Mouse (Mus musculus) cortical plate, adult 2 months (tissue): ENCODE results near the gene Pard6b. TPM values are rescaled to one million over a fixed set of nuclear protein-coding genes. Genes with fewer than 3 reads are reported as not detected.
A peak's percentile ranks its signal among the peaks of the same experiment; 100 is the strongest.

Experiments
- H3K27ac ChIP-seq: fragments of 200-500 bp; 2 replicates; pipeline ENCODE4 v1.5.1; 2012; ENCODE audit warnings: low read length, control low read depth, inconsistent platforms; ENCODE audit not compliant: insufficient read depth
- H3K4me1 ChIP-seq: fragments of 200-500 bp; 2 replicates; pipeline ENCODE4 v1.6.1; 2011; ENCODE audit warnings: low read length; ENCODE audit not compliant: control insufficient read depth, insufficient read depth
- H3K4me3 ChIP-seq: fragments of 200-500 bp; 2 replicates; pipeline ENCODE4 v1.5.1; 2011; ENCODE audit warnings: mild to moderate bottlenecking, low read length, control low read depth; ENCODE audit not compliant: insufficient read depth
- CTCF ChIP-seq: fragments of 200-500 bp; IDR thresholded peaks from 2 replicates; pipeline ENCODE4 v1.5.1; 2011; ENCODE audit warnings: mild to moderate bottlenecking, control low read depth, low read length; ENCODE audit not compliant: insufficient read depth; ENCODE audit errors: extremely low read depth
- POLR2A ChIP-seq: fragments of 200-500 bp; IDR thresholded peaks from 2 replicates; pipeline ENCODE4 v1.6.1; 2011; ENCODE audit warnings: mild to moderate bottlenecking, low read length, control low read depth; ENCODE audit not compliant: insufficient read depth; ENCODE audit errors: extremely low read depth
- polyA plus RNA-seq: library from polyadenylated mRNA; depleted of rRNA; stranded (reverse); fragments of >200 nt; gene quantifications from 2 replicates; pipeline ENCODE4 v1.2.3, GENCODE M21; 2012

Pard6b gene
- polyA plus RNA-seq, 1 experiment, result 3.6 TPM

- no peak overlapping the region for H3K4me3 ChIP-seq
- no peak overlapping the region for H3K27ac ChIP-seq
- peaks cover 4% of the 10 kb centered on the region for H3K4me1 ChIP-seq
- TF ChIP-seq POLR2A (no peak), CTCF (no peak)
These were observed 40.1 kb downstream of the Pard6b start for GRCm38 (mm10) chr2:168120906-168121305.

GRCm38 (mm10) chr2:168123652-168124051, 42.8 kb downstream of the Pard6b start:
- peaks cover 2% of the 10 kb centered on the region; the same call in 1 of the 2 replicates for H3K4me1 ChIP-seq
- H3K4me3 ChIP-seq, result no peak overlapping the region
- H3K27ac ChIP-seq, result no peak overlapping the region
- TF ChIP-seq POLR2A (no peak), CTCF (no peak)

GRCm38 (mm10) chr2:168125288-168126089, 44.7 kb downstream of the Pard6b start:
- TF ChIP-seq POLR2A (no peak), CTCF (no peak)
- Histone ChIP-seq H3K27ac (no peak overlapping the region), H3K4me1 (peaks cover 2% of the 10 kb centered on the region; the same call in 1 of the 2 replicates), H3K4me3 (no peak overlapping the region)

GRCm38 (mm10) chr2:168127767-168128166, 47.0 kb downstream of the Pard6b start:
- Histone ChIP-seq H3K4me1 (peaks cover 2% of the 10 kb centered on the region; the same call in 1 of the 2 replicates), H3K4me3 (no peak overlapping the region), H3K27ac (no peak overlapping the region)
- TF ChIP-seq CTCF, result no peak
- TF ChIP-seq POLR2A, result no peak

GRCm38 (mm10) chr2:168128211-168128859, 47.5 kb downstream of the Pard6b start:
- H3K4me3 ChIP-seq, result no peak overlapping the region
- TF ChIP-seq POLR2A (no peak), CTCF (peak; percentile 46)
- no peak overlapping the region for H3K27ac ChIP-seq
- H3K4me1 ChIP-seq, result peaks cover 2% of the 10 kb centered on the region; the same call in 1 of the 2 replicates

GRCm38 (mm10) chr2:168130046-168130445, 49.2 kb downstream of the Pard6b start:
- H3K4me3 ChIP-seq, result no peak overlapping the region
- TF ChIP-seq CTCF, result no peak
- no peak for TF ChIP-seq POLR2A
- no peak overlapping the region for H3K27ac ChIP-seq
- H3K4me1 ChIP-seq, result peaks cover 2% of the 10 kb centered on the region; the same call in 1 of the 2 replicates

GRCm38 (mm10) chr2:168137161-168137560, 56.4 kb downstream of the Pard6b start:
- H3K27ac ChIP-seq, result no peak overlapping the region
- no peak overlapping the region for H3K4me3 ChIP-seq
- TF ChIP-seq POLR2A (no peak; the same call in 1 of the 2 replicates), CTCF (no peak)
- H3K4me1 ChIP-seq, result no peaks in the 10 kb centered on the region

GRCm38 (mm10) chr2:168143794-168144193, 63.0 kb downstream of the Pard6b start:
- H3K4me3 ChIP-seq, result no peak overlapping the region
- H3K27ac ChIP-seq, result no peak overlapping the region
- H3K4me1 ChIP-seq, result 0 out of 2 replicates have a peak, but pooled peaks cover 1% of the 10 kb centered on the region
- TF ChIP-seq POLR2A (no peak), CTCF (no peak)

- no peak overlapping the region for H3K27ac ChIP-seq
- H3K4me3 ChIP-seq, result no peak overlapping the region
- TF ChIP-seq POLR2A (no peak), CTCF (no peak)
- H3K4me1 ChIP-seq, result 0 out of 2 replicates have a peak, but pooled peaks cover 1% of the 10 kb centered on the region
These were observed 64.6 kb downstream of the Pard6b start for GRCm38 (mm10) chr2:168145437-168145836.
